Mouse (Mus musculus) brain, embryonic 14.5 days (tissue): Measurements from ENCODE around the gene Ccl7.

Source experiments
- CTCF ChIP-seq: fragments of 200-500 bp; IDR thresholded peaks from 2 replicates; pipeline ENCODE4 v1.5.1; 2012; ENCODE audit warnings: inconsistent platforms, mild to moderate bottlenecking, moderate library complexity, borderline replicate concordance; ENCODE audit not compliant: insufficient read depth, insufficient read length; ENCODE audit errors: extremely low read depth
- POLR2A ChIP-seq: fragments of 200-500 bp; IDR thresholded peaks from 2 replicates; pipeline ENCODE4 v1.6.1; 2012; ENCODE audit warnings: mild to moderate bottlenecking, inconsistent platforms, borderline replicate concordance; ENCODE audit not compliant: poor library complexity, insufficient read depth, insufficient read length, severe bottlenecking; ENCODE audit errors: extremely low read depth

GRCm38 (mm10) chr11:82004810-82005209, 40.7 kb upstream of the Ccl7 start:
- no peak for TF ChIP-seq CTCF
- no peak for TF ChIP-seq POLR2A
